Mouse (Mus musculus) bone marrow macrophage, adult 2 months (primary cell): ENCODE data around the gene Slc28a1.

ENCODE experiments used
- CTCF ChIP-seq: IDR thresholded peaks from 2 replicates; pipeline ENCODE4 v1.5.1; 2012; ENCODE audit warnings: low read depth, mild to moderate bottlenecking, low read length, moderate library complexity
- POLR2A ChIP-seq: IDR thresholded peaks from 2 replicates; pipeline ENCODE4 v1.6.1; 2012; ENCODE audit warnings: mild to moderate bottlenecking, low read depth, low read length, borderline replicate concordance

- no peak for TF ChIP-seq CTCF
- no peak for TF ChIP-seq POLR2A
Observed at GRCm38 (mm10) chr7:81212697-81213346, 98.2 kb downstream of the Slc28a1 start.
